Mouse (Mus musculus): ENCODE data around the gene Entpd3. TPM values are rescaled to one million over a fixed set of nuclear protein-coding genes. Genes with fewer than 3 reads are reported as not detected.

The Entpd3 gene
- polyA plus RNA-seq, 1 experiment from 2014 or later, result 2.1 TPM

DNA sequence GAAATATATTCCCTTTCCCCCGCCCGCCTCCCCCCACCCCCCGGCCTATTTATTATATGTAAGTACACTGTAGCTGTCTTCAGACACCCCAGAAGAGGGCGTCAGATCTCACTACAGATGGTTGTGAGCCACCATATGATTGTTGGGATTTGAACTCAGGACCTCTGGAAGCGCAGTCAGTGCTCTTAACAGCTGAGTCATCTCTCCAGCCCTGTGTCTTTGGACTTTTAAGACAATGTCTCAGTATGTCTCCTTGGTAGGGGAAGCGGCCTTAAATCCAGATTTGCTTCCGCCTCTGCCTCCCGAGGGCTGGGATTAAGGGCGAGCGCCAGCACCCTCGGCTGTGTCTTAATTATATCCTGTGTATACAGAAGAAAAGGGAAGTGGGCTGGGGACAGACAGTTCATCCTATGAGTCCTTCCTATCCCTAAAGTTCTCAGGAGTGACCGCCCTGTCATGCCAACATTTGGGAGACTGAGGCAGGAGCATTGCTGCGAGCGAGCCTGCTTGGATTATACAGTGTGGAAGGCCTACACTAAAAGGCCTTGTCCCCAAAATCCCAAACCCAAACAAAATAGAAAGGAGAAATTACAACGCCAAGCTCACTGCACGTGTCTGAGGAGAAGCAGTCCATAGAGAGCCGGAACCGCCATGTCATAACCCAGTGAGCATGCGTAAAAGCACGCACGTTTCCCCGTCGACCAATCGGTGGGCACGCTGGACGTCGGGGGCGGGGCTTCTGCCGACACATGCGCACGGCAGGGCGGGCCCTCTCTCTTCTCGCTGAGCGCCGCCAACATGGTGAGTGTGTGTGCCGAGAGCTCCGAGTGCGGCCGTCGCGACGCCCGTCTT is 31.3 kb downstream of the Entpd3 start, which contains the start of gene Rpl14:
Gene Rpl14, plus strand, starts transcription at position 704 of the 852 bp plus-strand sequence.
- H3K9me3 ChIP-seq (ENCODE audit: control insufficient read depth, low read length), result no peaks in the 10 kb centered on the region

GRCm38 (mm10) chr9:120571593-120572385 is 32.2 kb downstream of the Entpd3 start:
- DNase-seq (ENCODE audit: low spot score) (no peak), ATAC-seq (ENCODE audit: low FRiP score, low TSS enrichment) (peak; percentile 78)
- TF ChIP-seq CTCF (IDR thresholded peaks at IDR 0.05; ENCODE audit: low read depth) (no peak), EP300 (optimal IDR thresholded peaks at IDR 0.05) (no peak)
- H3K27me3 ChIP-seq (ENCODE audit: control insufficient read depth, insufficient read depth, low read length), result no peaks in the 10 kb centered on the region
- peak overlapping the region; percentile 78 for H3K4me3 ChIP-seq (ENCODE audit: low read depth, low read length)
- peak overlapping the region; percentile 82 for H3K9ac ChIP-seq (ENCODE audit: low read length)
- WGBS, result under 1% methylated on average over 53 of the region's 53 CpGs
- 0 out of 2 replicates have a peak, but pooled peaks cover 4% of the 10 kb centered on the region for H3K4me1 ChIP-seq (replicated peaks; ENCODE audit: control insufficient read depth, insufficient read depth)
- H3K27ac ChIP-seq (replicated peaks), result peak overlapping the region; percentile 87
- peak overlapping the region; percentile 84 for H3K4me2 ChIP-seq (replicated peaks; ENCODE audit: low read depth)
- H3K9me3 ChIP-seq (ENCODE audit: control insufficient read depth, low read length), result no peaks in the 10 kb centered on the region
- 0 out of 2 replicates have a peak, but pooled peaks cover 8% of the 10 kb centered on the region for H3K36me3 ChIP-seq (ENCODE audit: control insufficient read depth, insufficient read depth, low read length)

More for the DNA sequence above, 31.3 kb downstream of the Entpd3 start, which contains the start of gene Rpl14:
- H3K36me3 ChIP-seq (ENCODE audit: control insufficient read depth, insufficient read depth, low read length), result 0 out of 2 replicates have a peak, but pooled peaks cover 8% of the 10 kb centered on the region
- no peaks in the 10 kb centered on the region for H3K27me3 ChIP-seq (ENCODE audit: control insufficient read depth, insufficient read depth, low read length)
- H3K4me3 ChIP-seq (ENCODE audit: low read depth, low read length), result peak within 1 kb of the TSS; percentile 78
- TF ChIP-seq CTCF (IDR thresholded peaks at IDR 0.05; ENCODE audit: low read depth), result no peak; the same call in 1 of the 2 replicates
- no peak for TF ChIP-seq EP300 (optimal IDR thresholded peaks at IDR 0.05)
- H3K4me1 ChIP-seq (replicated peaks; ENCODE audit: control insufficient read depth, insufficient read depth), result 0 out of 2 replicates have a peak, but pooled peaks cover 4% of the 10 kb centered on the region
- DNase-seq (ENCODE audit: low spot score) (peak; percentile 99), ATAC-seq (ENCODE audit: low FRiP score, low TSS enrichment) (peak; percentile 97)
- H3K4me2 ChIP-seq (replicated peaks; ENCODE audit: low read depth), result peak within 1 kb of the TSS; percentile 84
- H3K27ac ChIP-seq (replicated peaks), result peak within 1 kb of the TSS; percentile 87
- WGBS, result 6% methylated on average over 43 of the region's 43 CpGs
- H3K9ac ChIP-seq (ENCODE audit: low read length), result peak within 1 kb of the TSS; percentile 82

GRCm38 (mm10) chr9:120575748-120576661 is 36.4 kb downstream of the Entpd3 start:
- Histone ChIP-seq H3K9ac (ENCODE audit: low read length) (no peak overlapping the region), H3K36me3 (ENCODE audit: control insufficient read depth, insufficient read depth, low read length) (0 out of 2 replicates have a peak, but pooled peaks cover 8% of the 10 kb centered on the region), H3K27ac (replicated peaks) (no peak overlapping the region), H3K4me2 (replicated peaks; ENCODE audit: low read depth) (no peak overlapping the region), H3K9me3 (ENCODE audit: control insufficient read depth, low read length) (no peaks in the 10 kb centered on the region), H3K4me3 (ENCODE audit: low read depth, low read length) (no peak overlapping the region), H3K4me1 (replicated peaks; ENCODE audit: control insufficient read depth, insufficient read depth) (0 out of 2 replicates have a peak, but pooled peaks cover 2% of the 10 kb centered on the region), H3K27me3 (ENCODE audit: control insufficient read depth, insufficient read depth, low read length) (no peaks in the 10 kb centered on the region)
- no peak for TF ChIP-seq EP300 (optimal IDR thresholded peaks at IDR 0.05)
- TF ChIP-seq CTCF (IDR thresholded peaks at IDR 0.05; ENCODE audit: low read depth), result peak; percentile 37; the same call in 1 of the 2 replicates
- ATAC-seq (ENCODE audit: low FRiP score, low TSS enrichment), result no peak
- 63% methylated on average over 6 of the region's 6 CpGs for WGBS
- no peak for DNase-seq (ENCODE audit: low spot score)

- H3K9me3 ChIP-seq (ENCODE audit: control insufficient read depth, low read length), result no peaks in the 10 kb centered on the region
- ATAC-seq (ENCODE audit: low FRiP score, low TSS enrichment), result no peak
- no peaks in the 10 kb centered on the region for H3K27me3 ChIP-seq (ENCODE audit: control insufficient read depth, insufficient read depth, low read length)
- 0 out of 2 replicates have a peak, but pooled peaks cover 8% of the 10 kb centered on the region for H3K36me3 ChIP-seq (ENCODE audit: control insufficient read depth, insufficient read depth, low read length)
- H3K4me2 ChIP-seq (replicated peaks; ENCODE audit: low read depth), result peak overlapping the region; percentile 88
- no peak overlapping the region for H3K27ac ChIP-seq (replicated peaks)
- no peak for DNase-seq (ENCODE audit: low spot score)
- 0 out of 2 replicates have a peak overlapping the region, but pooled peaks have one; percentile 72 for H3K4me3 ChIP-seq (ENCODE audit: low read depth, low read length)
- no peak; the same call in 1 of the 2 replicates for TF ChIP-seq CTCF (IDR thresholded peaks at IDR 0.05; ENCODE audit: low read depth)
- TF ChIP-seq EP300 (optimal IDR thresholded peaks at IDR 0.05), result no peak
- H3K4me1 ChIP-seq (replicated peaks; ENCODE audit: control insufficient read depth, insufficient read depth), result 0 out of 2 replicates have a peak, but pooled peaks cover 2% of the 10 kb centered on the region
- H3K9ac ChIP-seq (ENCODE audit: low read length), result no peak overlapping the region
- 2% methylated on average over 4 of the region's 4 CpGs for WGBS
Observed at GRCm38 (mm10) chr9:120576662-120577013, 37.0 kb downstream of the Entpd3 start.
